Mouse (Mus musculus): ENCODE data around the gene Egln1. TPM values are rescaled to one million over a fixed set of nuclear protein-coding genes. Genes with fewer than 3 reads are reported as not detected.
A peak's percentile ranks its signal among the peaks of the same experiment; 100 is the strongest.

Gene Egln1
- polyA plus RNA-seq, 1 experiment from 2014 or later: 14.4 TPM

DNA sequence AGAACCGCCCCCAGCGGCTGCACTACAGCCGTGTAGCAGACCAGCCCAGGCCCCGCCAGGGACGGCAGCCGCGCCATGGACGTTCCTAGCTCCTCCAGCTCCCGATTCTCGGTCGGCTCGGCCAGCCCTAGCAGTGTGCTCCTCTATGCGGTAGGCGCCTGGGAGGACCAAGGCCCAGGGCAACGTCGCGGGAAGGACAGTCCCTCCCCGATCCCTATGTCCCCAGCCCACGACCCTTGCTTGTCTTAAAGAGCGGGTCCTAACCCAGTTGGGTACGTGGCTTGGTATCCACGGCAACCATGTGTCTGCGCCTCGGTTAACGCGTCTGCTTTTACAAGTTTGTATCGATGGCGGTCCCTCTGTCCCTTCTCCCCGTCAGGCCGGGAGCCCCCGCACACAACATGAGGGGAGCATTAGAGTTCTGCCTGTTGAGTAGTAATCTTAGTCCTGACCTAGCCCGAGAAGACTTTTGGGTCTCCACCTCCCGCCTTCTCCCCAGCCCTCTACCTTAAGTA lies 85.9 kb downstream of the Egln1 start:
- WGBS: 0% methylated on average over 33 of the region's 33 CpGs
- Histone ChIP-seq H3K9ac (peak overlapping the region; percentile 96), H3K27ac (peak overlapping the region; percentile 93), H3K27me3 (replicated peaks) (no peaks in the 10 kb centered on the region), H3K4me1 (replicated peaks) (peaks cover 4% of the 10 kb centered on the region; the same call in 1 of the 2 replicates), H3K9me3 (no peaks in the 10 kb centered on the region), H3K4me3 (replicated peaks) (peak overlapping the region; percentile 81), H3K36me3 (peaks cover 16% of the 10 kb centered on the region), H3K4me2 (replicated peaks) (peak overlapping the region; percentile 77)
- peak; percentile 82 for ATAC-seq

- Histone ChIP-seq H3K36me3 (peaks cover 23% of the 10 kb centered on the region), H3K4me1 (replicated peaks) (peaks cover 4% of the 10 kb centered on the region; the same call in 1 of the 2 replicates), H3K27ac (peak within 1 kb of the TSS; percentile 93), H3K9ac (peak within 1 kb of the TSS; percentile 96), H3K9me3 (no peaks in the 10 kb centered on the region), H3K27me3 (replicated peaks) (no peaks in the 10 kb centered on the region), H3K4me3 (replicated peaks) (peak within 1 kb of the TSS; percentile 81), H3K4me2 (replicated peaks) (peak within 1 kb of the TSS; percentile 77)
- peak; percentile 98 for ATAC-seq
- WGBS: 2% methylated on average over 55 of the region's 55 CpGs
Measured at GRCm38 (mm10) chr8:124862321-124863162, 86.6 kb downstream of the Egln1 start, which contains the start of the genes Gnpat and 2810004N23Rik. TSS of gene Gnpat (plus strand) at chr8:124863033. TSS of gene 2810004N23Rik (minus strand) at chr8:124863120.

GRCm38 (mm10) chr8:124860188-124860587 lies 88.9 kb downstream of the Egln1 start:
- Histone ChIP-seq H3K27me3 (replicated peaks) (no peaks in the 10 kb centered on the region), H3K9ac (no peak overlapping the region), H3K4me2 (replicated peaks) (no peak overlapping the region), H3K4me3 (replicated peaks) (no peak overlapping the region), H3K36me3 (peaks cover 43% of the 10 kb centered on the region), H3K9me3 (0 out of 2 replicates have a peak, but pooled peaks cover 4% of the 10 kb centered on the region), H3K27ac (no peak overlapping the region), H3K4me1 (replicated peaks) (peaks cover 4% of the 10 kb centered on the region; the same call in 1 of the 2 replicates)
- ATAC-seq: no peak
- WGBS: 96% methylated on average over 3 of the region's 3 CpGs

- no peak overlapping the region for H3K9ac ChIP-seq
- no peaks in the 10 kb centered on the region for H3K27me3 ChIP-seq (replicated peaks)
- H3K9me3 ChIP-seq: 0 out of 2 replicates have a peak, but pooled peaks cover 6% of the 10 kb centered on the region
- ATAC-seq: no peak
- peaks cover 4% of the 10 kb centered on the region; the same call in 1 of the 2 replicates for H3K4me1 ChIP-seq (replicated peaks)
- no peak overlapping the region for H3K27ac ChIP-seq
- H3K4me2 ChIP-seq (replicated peaks): no peak overlapping the region
- H3K36me3 ChIP-seq: peaks cover 50% of the 10 kb centered on the region
- no peak overlapping the region for H3K4me3 ChIP-seq (replicated peaks)
Measured at GRCm38 (mm10) chr8:124859466-124859865, 89.7 kb downstream of the Egln1 start.

Other genes starting within 250 kb of the Egln1 start
- 42.7 and 42.8 TPM in 2 replicates for gene Ttc13, start 227.3 kb downstream of the Egln1 start, polyA plus RNA-seq (2015; fragmentation: Nextera tagmentation; extraction: Ambion mirVana)
- gene Arv1, start 227.2 kb downstream of the Egln1 start, polyA plus RNA-seq (2015; fragmentation: Nextera tagmentation; extraction: Ambion mirVana): 19.7 and 20.9 TPM in 2 replicates
- 3.9 and 4.3 TPM in 2 replicates for gene Fam89a, start 197.5 kb downstream of the Egln1 start, polyA plus RNA-seq (2015; fragmentation: Nextera tagmentation; extraction: Ambion mirVana)
- gene Trim67, start 156.2 kb downstream of the Egln1 start, polyA plus RNA-seq (2015; fragmentation: Nextera tagmentation; extraction: Ambion mirVana): 0.57 and 0.64 TPM in 2 replicates
- 82.6 and 83.9 TPM in 2 replicates for gene Gnpat, start 86.3 kb downstream of the Egln1 start, polyA plus RNA-seq (2015; fragmentation: Nextera tagmentation; extraction: Ambion mirVana)
- 44.8 and 48.6 TPM in 2 replicates for gene 2810004N23Rik, start 86.2 kb downstream of the Egln1 start, polyA plus RNA-seq (2015; fragmentation: Nextera tagmentation; extraction: Ambion mirVana)
- 7.5 and 7.8 TPM in 2 replicates for gene Exoc8, start 51.6 kb downstream of the Egln1 start, polyA plus RNA-seq (2015; fragmentation: Nextera tagmentation; extraction: Ambion mirVana)
- 8.4 and 8.5 TPM in 2 replicates for gene Sprtn, start 51.4 kb downstream of the Egln1 start, polyA plus RNA-seq (2015; fragmentation: Nextera tagmentation; extraction: Ambion mirVana)
- 99.3 and 104 TPM in 2 replicates for gene Tsnax, start 63.7 kb upstream of the Egln1 start, polyA plus RNA-seq (2015; fragmentation: Nextera tagmentation; extraction: Ambion mirVana)
- 1.6 and 1.9 TPM in 2 replicates for gene Disc1, start 104.9 kb upstream of the Egln1 start, polyA plus RNA-seq (2015; fragmentation: Nextera tagmentation; extraction: Ambion mirVana)